In genomic region chr1:164796471-164796870, GRCm38 (mm10) we compare ENCODE assay signal across 8 mouse cellular contexts. TPM values are rescaled to one million over a fixed set of nuclear protein-coding genes. Genes with fewer than 3 reads are reported as not detected.
A peak's percentile ranks its signal among the peaks of the same experiment; 100 is the strongest.
DNase-seq lines count a peak whose midpoint lies in the region; ATAC-seq lines count a peak whose summit lies in the region.

Gene Dpt, plus strand, starts transcription at chr1:164796644.

- peak; percentile 83 for DNase-seq in heart, adult 18-20 months
- peak; percentile 37 for DNase-seq in embryonic facial prominence, embryonic 10.5 days (ENCODE audit: low spot score)
- peak; percentile 80 to 82 for DNase-seq in heart, postnatal 10 days
- peak; percentile 39 for DNase-seq in mesoderm, embryonic 11.5 days (ENCODE audit: low read depth, low spot score)
- no peak for DNase-seq in cerebellum, postnatal 25 days
- no peak for DNase-seq in left cerebral cortex, adult 18-20 months (ENCODE audit: low spot score in 2 of 2)
- no peak for DNase-seq in spleen, adult 18-20 months

- no peak for ATAC-seq in heart, embryonic 11.5 days (replicated peaks; ENCODE audit: insufficient number of reproducible peaks, low FRiP score, low TSS enrichment)

- intact Hi-C loops in heart, postnatal 10 days (cut with DNase I) = no loop called here

- no peaks in the 10 kb centered on the region for H3K36me3 ChIP-seq in heart, embryonic 11.5 days (ENCODE audit: control insufficient read depth, insufficient read depth, low read length)
- no peaks in the 10 kb centered on the region for H3K36me3 ChIP-seq in embryonic facial prominence, embryonic 10.5 days (replicated peaks)

- WGBS in heart, embryonic 11.5 days (ENCODE audit: insufficient replicate concordance) = 77% methylated on average over 8 of the region's 8 CpGs
- WGBS in embryonic facial prominence, embryonic 10.5 days = 75% methylated on average over 8 of the region's 8 CpGs

- H3K9ac ChIP-seq in heart, embryonic 11.5 days (ENCODE audit: low read depth, low read length) = no peak within 1 kb of the TSS

- no peak within 1 kb of the TSS for H3K4me3 ChIP-seq in heart, embryonic 11.5 days (ENCODE audit: low read depth, low read length)
- H3K4me3 ChIP-seq in embryonic facial prominence, embryonic 10.5 days = no peak within 1 kb of the TSS

- peaks cover 3% of the 10 kb centered on the region; the same call in 1 of the 2 replicates for H3K4me1 ChIP-seq in heart, embryonic 11.5 days (ENCODE audit: control insufficient read depth, insufficient read depth, low read length)
- peaks cover 9% of the 10 kb centered on the region for H3K4me1 ChIP-seq in embryonic facial prominence, embryonic 10.5 days

- H3K27ac ChIP-seq in heart, embryonic 11.5 days (ENCODE audit: low read depth, low read length) = no peak within 1 kb of the TSS
- H3K27ac ChIP-seq in embryonic facial prominence, embryonic 10.5 days (replicated peaks) = no peak within 1 kb of the TSS

- no peaks in the 10 kb centered on the region for H3K9me3 ChIP-seq in heart, embryonic 11.5 days (replicated peaks; ENCODE audit: control insufficient read depth, low read length)
- no peaks in the 10 kb centered on the region for H3K9me3 ChIP-seq in embryonic facial prominence, embryonic 10.5 days

- H3K27me3 ChIP-seq in heart, embryonic 11.5 days (ENCODE audit: control insufficient read depth, insufficient read depth, low read length) = no peaks in the 10 kb centered on the region
- H3K27me3 ChIP-seq in embryonic facial prominence, embryonic 10.5 days (replicated peaks; ENCODE audit: low read depth, poor library complexity, severe bottlenecking) = no peaks in the 10 kb centered on the region

- no peak within 1 kb of the TSS for H3K4me2 ChIP-seq in heart, embryonic 11.5 days

RNA-seq across cellular contexts. Expression of gene Dpt, which starts in this region (rescaled TPM):
- 10 to 100 TPM; 86.1 to 90.5 TPM for total RNA-seq in heart, adult 18-20 months (2021)
- polyA plus RNA-seq in heart, embryonic 11.5 days (2014; fragmentation: Nextera tagmentation; extraction: Ambion mirVana) = 0.23 and 0.54 TPM in 2 replicates
- polyA plus RNA-seq in embryonic facial prominence, embryonic 10.5 days (2016; fragmentation: Nextera tagmentation; extraction: Ambion mirVana) = 0.16 TPM in 1 of 2 replicates, not detected in the other
- 100 to 1,000 TPM; 229 to 246 TPM for total RNA-seq in heart, postnatal 10 days (2021)
- total RNA-seq in left cerebral cortex, adult 18-20 months (2021) = not detected

Comparison
In these comparisons a context has a peak if more than half of its experiments do, and no peak if none do; other contexts are left out.
1. RNA of gene Dpt (total RNA-seq): 229 to 246 TPM in heart, postnatal 10 days and 86.1 to 90.5 TPM in heart, adult 18-20 months; not detected in left cerebral cortex, adult 18-20 months; every median in the first group is over 10 times any median in the second.
2. Peak in DNase-seq in embryonic facial prominence, embryonic 10.5 days; RNA of the gene not detected or under 1 TPM.
3. DNase-seq: peak in heart, adult 18-20 months (2 of 2), heart, postnatal 10 days (2 of 2) and mesoderm, embryonic 11.5 days (single experiment); none in cerebellum, postnatal 25 days (0 of 2), left cerebral cortex, adult 18-20 months (0 of 2) and spleen, adult 18-20 months (0 of 2).